Mouse (Mus musculus): ENCODE results near the gene Klhl40. TPM values are rescaled to one million over a fixed set of nuclear protein-coding genes. Genes with fewer than 3 reads are reported as not detected.

The Klhl40 gene
- not detected for polyA plus RNA-seq (2014; fragmentation: Illumina TruSeq; extraction: RNeasy Lipid Tissue Mini Kit (QIAGEN cat#74804))

GRCm38 (mm10) chr9:121777484-121778065, at the start of gene Klhl40:
Gene Klhl40 (plus strand): TSS chr9:121777607.

GRCm38 (mm10) chr9:121759091-121760081, 18.0 kb upstream of the Klhl40 start, which contains the start of gene Zfp651:
Gene Zfp651 (plus strand): TSS chr9:121759330.

GRCm38 (mm10) chr9:121791757-121792521, 14.5 kb downstream of the Klhl40 start, which contains the start of gene Hhatl:
Gene Hhatl (minus strand): TSS chr9:121792507.

Other genes starting within 250 kb of the Klhl40 start
- not detected for gene Lyzl4, start 135.5 kb upstream of the Klhl40 start, polyA plus RNA-seq (2014; fragmentation: Illumina TruSeq; extraction: RNeasy Lipid Tissue Mini Kit (QIAGEN cat#74804))
- gene Vipr1, start 134.9 kb upstream of the Klhl40 start, polyA plus RNA-seq (2014; fragmentation: Illumina TruSeq; extraction: RNeasy Lipid Tissue Mini Kit (QIAGEN cat#74804)) = 0.20 TPM
- 10.4 TPM for gene Sec22c, start 72.1 kb upstream of the Klhl40 start, polyA plus RNA-seq (2014; fragmentation: Illumina TruSeq; extraction: RNeasy Lipid Tissue Mini Kit (QIAGEN cat#74804))
- 18.5 TPM for gene Ss18l2, start 67.3 kb upstream of the Klhl40 start, polyA plus RNA-seq (2014; fragmentation: Illumina TruSeq; extraction: RNeasy Lipid Tissue Mini Kit (QIAGEN cat#74804))
- 128 TPM for gene Nktr, start 58.4 kb upstream of the Klhl40 start, polyA plus RNA-seq (2014; fragmentation: Illumina TruSeq; extraction: RNeasy Lipid Tissue Mini Kit (QIAGEN cat#74804))
- gene Zfp651, start 18.3 kb upstream of the Klhl40 start, polyA plus RNA-seq (2014; fragmentation: Illumina TruSeq; extraction: RNeasy Lipid Tissue Mini Kit (QIAGEN cat#74804)) = 0.60 TPM
- gene Hhatl, start 14.9 kb downstream of the Klhl40 start, polyA plus RNA-seq (2014; fragmentation: Illumina TruSeq; extraction: RNeasy Lipid Tissue Mini Kit (QIAGEN cat#74804)) = not detected
- gene Ccdc13, start 61.9 kb downstream of the Klhl40 start, polyA plus RNA-seq (2014; fragmentation: Illumina TruSeq; extraction: RNeasy Lipid Tissue Mini Kit (QIAGEN cat#74804)) = not detected
- gene Higd1a, start 80.8 kb downstream of the Klhl40 start, polyA plus RNA-seq (2014; fragmentation: Illumina TruSeq; extraction: RNeasy Lipid Tissue Mini Kit (QIAGEN cat#74804)) = 21.6 TPM
- gene Ackr2, start 120.7 kb downstream of the Klhl40 start, polyA plus RNA-seq (2014; fragmentation: Illumina TruSeq; extraction: RNeasy Lipid Tissue Mini Kit (QIAGEN cat#74804)) = 1.2 TPM
- not detected for gene Cyp8b1, start 138.7 kb downstream of the Klhl40 start, polyA plus RNA-seq (2014; fragmentation: Illumina TruSeq; extraction: RNeasy Lipid Tissue Mini Kit (QIAGEN cat#74804))
- gene Fam198a, start 173.4 kb downstream of the Klhl40 start, polyA plus RNA-seq (2014; fragmentation: Illumina TruSeq; extraction: RNeasy Lipid Tissue Mini Kit (QIAGEN cat#74804)) = 4.8 TPM
- gene Pomgnt2, start 219.5 kb downstream of the Klhl40 start, polyA plus RNA-seq (2014; fragmentation: Illumina TruSeq; extraction: RNeasy Lipid Tissue Mini Kit (QIAGEN cat#74804)) = 0.37 TPM

Measured in ovary, adult 10 weeks (tissue).